Mouse (Mus musculus) right cerebral cortex, postnatal 10 days (tissue): Measurements from ENCODE around the gene Zfp106.

Source experiments
- DNase-seq, 2 experiments: peaks; one replicate each; pipeline ENCODE4 v3.0.0; 2021; ENCODE audit warnings: low spot score in 2 of 2

The Zfp106 gene

GRCm38 (mm10) chr2:120476277-120477087, 87.2 kb downstream of the Zfp106 start:
- DNase-seq = no peak

DNA sequence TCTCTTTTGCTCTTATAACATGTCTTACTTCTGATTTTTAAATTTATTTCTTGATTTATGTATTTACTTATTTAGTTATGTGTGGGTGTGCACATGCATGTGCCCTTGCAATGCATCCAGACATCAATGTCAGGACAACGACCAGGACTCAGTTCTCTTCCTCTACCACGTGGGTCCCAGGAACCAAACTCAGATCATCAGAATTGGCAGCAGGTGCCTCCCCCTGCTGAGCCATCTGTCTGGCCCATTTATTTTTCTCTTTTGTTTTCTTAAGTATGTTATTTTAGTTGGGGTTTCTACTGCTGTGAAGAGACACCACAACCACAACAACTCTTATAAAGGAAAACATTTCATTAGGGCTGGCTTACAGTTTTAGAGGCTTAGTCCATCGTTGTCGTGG, 92.8 kb downstream of the Zfp106 start:
- DNase-seq = no peak

- no peak for DNase-seq
Measured at GRCm38 (mm10) chr2:120469715-120470114, 93.9 kb downstream of the Zfp106 start.

DNA sequence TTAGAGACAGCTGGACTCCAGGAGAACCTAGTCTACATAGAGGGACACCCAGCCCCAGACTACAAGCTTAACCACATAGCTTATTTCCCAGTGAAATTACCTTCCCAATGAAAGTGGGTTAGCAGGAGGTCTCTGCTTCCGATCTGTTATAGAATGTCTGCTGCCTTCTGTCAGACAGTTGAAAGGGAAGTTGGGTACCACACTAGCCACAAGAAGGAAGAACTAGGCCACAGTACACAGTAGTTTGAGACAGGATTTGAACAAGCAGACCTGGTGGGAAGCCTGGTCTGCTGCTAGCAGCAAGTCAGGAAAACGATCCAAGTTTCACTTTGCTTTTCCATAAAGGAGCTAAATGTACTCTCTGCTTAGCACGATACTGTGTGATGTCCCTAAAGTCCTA, 94.4 kb downstream of the Zfp106 start:
- DNase-seq = no peak

- no peak for DNase-seq
Measured at GRCm38 (mm10) chr2:120468011-120468410, 95.6 kb downstream of the Zfp106 start.

- DNase-seq = no peak
Measured at GRCm38 (mm10) chr2:120465397-120465785, 98.3 kb downstream of the Zfp106 start.

DNA sequence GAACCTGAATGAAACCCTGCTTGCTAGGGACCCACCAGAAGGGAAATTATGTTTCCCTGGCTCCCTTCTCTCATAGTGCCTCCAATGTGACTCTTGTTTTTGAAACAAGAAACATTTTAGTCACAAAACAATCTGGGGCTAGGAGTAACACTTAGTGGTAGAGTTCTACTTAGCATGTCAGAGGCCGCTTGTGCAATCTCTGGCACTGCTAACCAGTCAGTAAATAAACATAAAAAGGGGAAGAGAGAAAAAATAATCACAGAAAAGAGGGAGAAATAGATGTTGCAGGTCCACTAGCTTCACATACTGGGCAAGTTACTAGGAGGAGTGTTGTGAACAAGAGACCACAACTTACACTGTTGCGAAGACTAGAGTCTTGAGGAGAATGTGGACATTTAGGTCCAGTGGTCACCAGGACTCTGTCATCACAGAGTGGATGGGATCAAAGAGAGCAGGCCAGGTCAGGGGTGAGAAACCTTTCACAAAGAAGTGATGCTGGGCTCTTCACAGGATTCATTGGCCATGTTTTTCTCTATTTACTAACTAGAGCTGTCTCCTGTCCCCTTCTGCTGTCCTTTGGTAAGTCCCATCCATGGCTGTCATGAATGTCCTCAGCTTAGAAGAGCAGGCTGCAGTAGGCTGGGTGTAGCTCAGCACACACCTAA, 98.8 kb downstream of the Zfp106 start:
- no peak for DNase-seq

DNA sequence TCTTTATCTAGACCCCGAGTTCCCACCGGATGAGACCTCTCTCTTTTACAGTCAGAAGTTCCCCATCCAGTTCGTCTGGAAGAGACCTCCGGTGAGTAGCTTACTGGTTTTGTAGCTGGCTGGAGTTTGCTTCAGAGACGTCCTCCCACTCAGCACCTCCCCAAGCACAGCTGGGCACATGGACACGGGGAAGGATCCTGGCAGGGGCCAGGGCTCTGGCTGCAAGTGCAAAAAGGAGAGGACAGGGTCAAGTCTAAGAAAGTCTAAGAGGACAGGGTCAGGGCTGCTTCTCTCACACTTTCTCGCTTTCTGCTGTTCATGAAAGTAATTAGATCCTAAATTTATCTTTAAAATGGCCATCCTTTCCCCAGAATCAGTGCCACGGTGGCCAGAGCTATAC, 99.6 kb downstream of the Zfp106 start:
- DNase-seq = no peak

DNA sequence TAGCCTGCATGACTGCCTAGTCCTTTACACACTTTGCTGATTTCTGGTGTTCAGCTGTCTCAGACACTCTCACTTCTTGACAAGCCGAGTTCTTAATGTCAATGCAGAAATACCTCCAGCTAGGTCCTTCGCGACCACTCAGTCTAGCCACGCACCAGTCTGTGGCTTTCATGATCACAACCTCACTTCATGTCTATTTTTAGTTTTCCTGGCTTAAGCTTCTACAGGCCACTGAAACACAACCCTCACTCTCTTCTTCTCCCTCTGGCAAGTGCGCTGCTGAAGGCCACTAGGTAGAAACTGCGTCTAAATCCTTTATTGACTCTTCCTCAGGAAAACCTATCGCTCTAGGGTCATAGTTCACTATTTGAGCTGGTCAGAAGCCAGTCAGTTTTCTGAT, 100.3 kb downstream of the Zfp106 start:
- DNase-seq = no peak

DNA sequence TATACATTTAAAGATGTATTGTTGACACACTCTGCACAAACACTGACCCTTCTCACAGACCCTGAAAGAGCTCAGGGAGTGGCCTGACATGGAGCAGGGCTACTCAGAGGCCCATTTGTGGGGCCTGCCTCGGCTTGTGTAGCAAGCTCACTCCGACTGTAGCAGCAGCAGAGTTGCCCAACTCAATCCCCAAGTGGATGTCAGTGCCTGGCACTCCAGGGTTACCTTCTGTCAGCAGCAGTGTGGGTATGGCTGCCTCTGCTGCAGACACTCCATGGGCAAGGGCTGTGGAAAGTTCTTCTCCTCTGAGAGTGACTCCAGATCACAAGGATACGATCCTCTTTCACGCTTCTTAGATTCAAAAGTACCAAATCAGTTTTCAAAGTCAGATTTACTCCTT, 103.4 kb downstream of the Zfp106 start:
- DNase-seq = no peak
